Mouse (Mus musculus) heart, postnatal 0 days (tissue): Measurements from ENCODE around the gene Olfr1276. TPM values are rescaled to one million over a fixed set of nuclear protein-coding genes. Genes with fewer than 3 reads are reported as not detected.

Experiments used
- ATAC-seq: fragments of 200-750 bp; cut with Nextera tagmentation; 2 replicates; pipeline ENCODE4 v1.8.0; 2017; ENCODE audit warnings: low read depth, moderate number of reproducible peaks, moderate library complexity; ENCODE audit not compliant: insufficient read depth
- DNase-seq: peaks from one replicate; pipeline ENCODE4 v3.0.0-alpha.2; 2016; ENCODE audit warnings: low spot score
- H3K27ac ChIP-seq: fragments of 300-500 bp; sonication (generic); 2 replicates; pipeline ENCODE4 v1.5.1; 2014; ENCODE audit warnings: low read depth, mild to moderate bottlenecking
- H3K27me3 ChIP-seq: fragments of 300-500 bp; sonication (generic); 2 replicates; pipeline ENCODE4 v1.6.1; 2014; ENCODE audit warnings: low read length, mixed read lengths; ENCODE audit not compliant: control insufficient read depth, insufficient read depth
- H3K36me3 ChIP-seq: fragments of 300-500 bp; sonication (generic); replicated peaks from 2 replicates; pipeline ENCODE4 v1.6.1; 2014; ENCODE audit warnings: low read length, mixed read lengths; ENCODE audit not compliant: control insufficient read depth, insufficient read depth
- H3K4me1 ChIP-seq: fragments of 300-500 bp; sonication (generic); 2 replicates; pipeline ENCODE4 v1.6.1; 2014; ENCODE audit warnings: antibody characterized with exemption; ENCODE audit not compliant: control insufficient read depth, insufficient read depth
- H3K4me2 ChIP-seq: fragments of 300-500 bp; sonication (generic); 2 replicates; pipeline ENCODE4 v1.6.1; 2014; ENCODE audit warnings: low read depth, mild to moderate bottlenecking, low read length, moderate library complexity
- H3K4me3 ChIP-seq: fragments of 300-500 bp; sonication (generic); 2 replicates; pipeline ENCODE4 v1.5.1; 2014; ENCODE audit warnings: low read depth, low read length
- H3K9ac ChIP-seq: fragments of 300-500 bp; sonication (generic); replicated peaks from 2 replicates; pipeline ENCODE4 v1.6.1; 2014; ENCODE audit warnings: low read depth, low read length, mixed read lengths
- H3K9me3 ChIP-seq: fragments of 300-500 bp; sonication (generic); replicated peaks from 2 replicates; pipeline ENCODE4 v1.6.1; 2016; ENCODE audit warnings: low read length; ENCODE audit not compliant: control insufficient read depth
- CTCF ChIP-seq: IDR thresholded peaks from 2 replicates; pipeline ENCODE4 v1.5.1; 2016; ENCODE audit warnings: antibody characterized with exemption, control low read depth, low read depth
- EP300 ChIP-seq: IDR thresholded peaks from 2 replicates; pipeline ENCODE4 v1.6.1; 2016; ENCODE audit warnings: antibody characterized with exemption, low read depth
- WGBS: fragments of 180-500 bp; shearing (Covaris S2); extraction: QIAGEN DNeasy Blood & Tissue Kit; methylation state at CpG from one replicate; pipeline ENCODE4 v1.1.7; 2014; 5-methylcytosine and 5-hydroxymethylcytosine counted together
- polyA plus RNA-seq: library from polyadenylated mRNA; unstranded; fragments of >200 nt; fragmentation: Nextera tagmentation; extraction: Ambion mirVana; gene quantifications from 2 replicates; pipeline ENCODE4 v1.2.1, GENCODE M21; 2015
- total RNA-seq: library from RNA; depleted of rRNA; stranded (reverse); fragments of >200 nt; gene quantifications from 2 replicates; pipeline ENCODE4 v1.2.3, GENCODE M21; 2014; ENCODE audit warnings: low replicate concordance; rRNA removed

Gene Olfr1276
- total RNA-seq (not detected in 2 replicates), polyA plus RNA-seq (not detected in 2 replicates)

DNA sequence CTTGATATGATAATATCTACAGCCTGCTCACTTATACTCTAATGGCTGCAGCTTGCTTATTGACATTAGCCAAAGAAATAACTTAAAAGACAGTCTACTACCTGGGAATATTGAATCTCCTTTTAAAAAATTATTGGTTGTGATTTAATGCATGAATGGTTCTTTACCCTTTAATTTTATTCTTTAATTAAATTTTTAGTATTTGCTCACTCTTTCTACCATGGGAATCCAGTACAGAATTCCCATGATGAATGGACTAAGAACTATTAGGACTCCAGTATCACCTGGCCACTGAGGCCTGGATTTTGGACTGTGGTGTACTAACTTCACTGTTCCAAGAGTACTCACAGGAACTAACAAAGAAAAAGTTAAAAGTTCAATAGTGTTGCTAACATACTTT lies at the start of gene Olfr1276:
Olfr1276 (plus strand) TSS at position 301 of the 400 bp plus-strand sequence.
- TF ChIP-seq CTCF (no peak), EP300 (no peak)
- no peaks in the 10 kb centered on the region for H3K36me3 ChIP-seq
- no peak for ATAC-seq
- H3K9ac ChIP-seq = no peak within 1 kb of the TSS
- no peak within 1 kb of the TSS for H3K4me3 ChIP-seq
- no peak within 1 kb of the TSS for H3K4me2 ChIP-seq
- H3K4me1 ChIP-seq = no peaks in the 10 kb centered on the region
- no peaks in the 10 kb centered on the region for H3K27me3 ChIP-seq
- no peak within 1 kb of the TSS for H3K27ac ChIP-seq
- no peak for DNase-seq
- 0 out of 2 replicates have a peak, but pooled peaks cover 3% of the 10 kb centered on the region for H3K9me3 ChIP-seq

DNA sequence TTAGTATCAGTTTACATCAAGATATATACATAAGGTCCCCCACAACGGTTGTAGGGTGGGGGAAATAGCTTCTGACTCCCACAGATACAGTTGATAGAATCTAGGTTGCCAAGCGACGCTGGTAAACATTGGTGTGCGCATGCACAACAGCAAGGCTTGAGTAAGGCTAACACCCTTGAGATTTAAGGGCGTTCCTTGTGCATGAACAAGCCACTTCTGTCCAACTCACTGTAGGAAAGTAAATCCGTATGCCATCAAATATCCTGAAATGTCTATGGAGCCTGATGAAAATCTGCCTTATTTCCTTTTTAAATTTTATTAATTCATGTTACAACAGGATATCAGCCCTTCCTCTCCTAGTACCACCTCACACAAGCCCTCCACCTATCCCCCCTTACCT lies 24.8 kb upstream of the Olfr1276 start, which contains the start of gene 4930430A15Rik:
4930430A15Rik (minus strand) TSS at position 101 of the 400 bp plus-strand sequence.
- no peak within 1 kb of the TSS for H3K27ac ChIP-seq
- H3K4me1 ChIP-seq = no peaks in the 10 kb centered on the region
- WGBS = 77% methylated on average over 6 of the region's 6 CpGs
- TF ChIP-seq EP300 (no peak), CTCF (no peak)
- no peaks in the 10 kb centered on the region for H3K9me3 ChIP-seq
- DNase-seq (no peak), ATAC-seq (no peak)
- H3K27me3 ChIP-seq = no peaks in the 10 kb centered on the region
- H3K4me3 ChIP-seq = no peak within 1 kb of the TSS
- H3K36me3 ChIP-seq = no peaks in the 10 kb centered on the region
- H3K9ac ChIP-seq = no peak within 1 kb of the TSS
- no peak within 1 kb of the TSS for H3K4me2 ChIP-seq

DNA sequence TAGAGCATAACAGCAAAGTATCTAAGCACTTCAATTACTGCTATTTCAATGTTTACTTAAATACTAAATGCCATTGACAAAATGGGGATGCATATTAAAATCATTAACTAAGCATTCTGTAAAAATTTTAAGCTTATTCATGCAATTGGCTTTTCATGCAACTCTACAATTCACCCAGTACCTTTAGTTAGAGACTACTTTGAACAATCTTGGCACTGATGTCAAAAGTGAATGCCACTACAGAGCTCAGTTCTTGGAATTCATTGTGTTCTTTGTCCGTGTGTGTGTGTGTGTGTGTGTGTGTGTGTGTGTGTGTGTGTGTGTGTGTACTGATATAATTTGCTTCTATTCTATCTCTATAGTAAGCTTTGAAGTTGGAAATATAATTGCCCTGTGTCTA lies 19.1 kb upstream of the Olfr1276 start, which contains the start of gene Olfr1275:
Olfr1275 (minus strand) TSS at position 101 of the 400 bp plus-strand sequence.
- no peak within 1 kb of the TSS for H3K4me3 ChIP-seq
- no peak within 1 kb of the TSS for H3K4me2 ChIP-seq
- H3K27ac ChIP-seq = no peak within 1 kb of the TSS
- no peaks in the 10 kb centered on the region for H3K27me3 ChIP-seq
- no peaks in the 10 kb centered on the region for H3K36me3 ChIP-seq
- no peak for DNase-seq
- 40% methylated on average over 1 of the region's 1 CpGs for WGBS
- TF ChIP-seq EP300 (no peak), CTCF (no peak)
- no peak for ATAC-seq
- H3K9me3 ChIP-seq = no peaks in the 10 kb centered on the region
- no peaks in the 10 kb centered on the region for H3K4me1 ChIP-seq
- H3K9ac ChIP-seq = no peak within 1 kb of the TSS

DNA sequence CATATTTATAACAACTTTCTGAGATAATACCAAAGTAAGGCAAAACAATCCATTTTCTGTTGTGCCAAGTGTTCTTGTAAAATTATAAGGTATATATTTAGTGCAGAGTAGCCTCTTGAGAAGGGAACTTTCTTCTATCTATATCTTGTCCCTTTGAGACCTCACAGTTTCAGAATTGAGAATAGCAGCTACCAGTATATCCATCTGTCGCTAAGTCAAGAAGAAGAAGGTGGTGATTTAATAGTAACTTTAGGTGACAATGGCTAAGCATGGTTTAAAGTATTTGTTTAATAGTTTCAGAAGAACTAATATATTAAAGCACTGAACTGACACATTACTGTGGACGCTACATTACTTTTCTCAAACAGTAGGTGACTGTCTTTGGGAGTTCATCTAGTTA lies 19.7 kb downstream of the Olfr1276 start, which contains the start of gene Olfr1277:
Olfr1277 (minus strand) TSS at position 101 of the 400 bp plus-strand sequence.
- Histone ChIP-seq H3K27me3 (no peaks in the 10 kb centered on the region), H3K9ac (no peak within 1 kb of the TSS), H3K4me3 (no peak within 1 kb of the TSS), H3K9me3 (no peaks in the 10 kb centered on the region), H3K27ac (no peak within 1 kb of the TSS), H3K36me3 (no peaks in the 10 kb centered on the region), H3K4me1 (no peaks in the 10 kb centered on the region), H3K4me2 (no peak within 1 kb of the TSS)
- ATAC-seq = no peak
- no peak for TF ChIP-seq CTCF
- TF ChIP-seq EP300 = no peak
- WGBS = 67% methylated on average over 2 of the region's 2 CpGs
- no peak for DNase-seq

DNA sequence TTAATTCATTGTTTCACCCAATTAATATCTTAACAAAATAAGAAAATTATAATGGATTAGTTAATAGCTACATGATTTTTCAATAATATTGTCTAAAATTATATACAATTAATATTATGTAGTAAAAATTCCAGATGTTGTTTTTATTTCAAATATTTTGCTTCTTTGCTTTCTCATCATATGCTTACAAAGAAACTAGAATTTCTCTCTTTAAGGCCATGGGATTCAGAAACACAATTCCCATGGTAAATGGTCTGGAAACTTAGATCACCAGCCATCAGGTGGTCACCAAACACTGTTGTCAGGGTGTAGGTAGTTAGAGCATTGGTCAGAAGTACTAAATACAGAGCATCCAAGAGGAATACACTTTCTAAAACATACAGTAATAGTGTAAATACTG lies 35.5 kb downstream of the Olfr1276 start, which contains the start of gene Olfr1278:
Olfr1278 (plus strand) TSS at position 301 of the 400 bp plus-strand sequence.
- no peaks in the 10 kb centered on the region for H3K36me3 ChIP-seq
- H3K9ac ChIP-seq = no peak within 1 kb of the TSS
- no peaks in the 10 kb centered on the region for H3K9me3 ChIP-seq
- ATAC-seq (no peak), DNase-seq (no peak)
- H3K27me3 ChIP-seq = no peaks in the 10 kb centered on the region
- H3K4me1 ChIP-seq = no peaks in the 10 kb centered on the region
- H3K4me2 ChIP-seq = no peak within 1 kb of the TSS
- no peak within 1 kb of the TSS for H3K27ac ChIP-seq
- no peak within 1 kb of the TSS for H3K4me3 ChIP-seq
- no peak for TF ChIP-seq EP300
- TF ChIP-seq CTCF = no peak

DNA sequence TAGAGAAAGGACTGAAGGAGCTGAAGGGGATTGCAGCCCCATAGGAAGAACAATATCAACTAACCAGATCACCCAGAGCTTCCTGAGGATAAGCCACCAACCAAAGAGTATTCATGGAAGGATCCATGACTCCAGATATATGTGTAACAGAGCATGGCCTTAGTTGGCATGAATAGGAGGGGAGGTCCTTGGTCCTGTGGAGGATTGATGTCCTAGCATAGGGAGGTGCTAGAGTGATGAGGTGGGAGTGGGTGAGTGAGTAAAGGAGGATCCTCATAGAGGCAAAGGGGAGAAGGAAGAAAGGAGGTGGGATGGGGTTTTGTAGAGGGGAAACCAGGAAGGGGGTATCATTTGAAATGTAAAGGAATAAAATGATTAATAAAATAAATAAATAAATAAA lies 44.2 kb downstream of the Olfr1276 start:
- no peak overlapping the region for H3K4me3 ChIP-seq
- no peaks in the 10 kb centered on the region for H3K9me3 ChIP-seq
- H3K36me3 ChIP-seq = no peaks in the 10 kb centered on the region
- H3K4me1 ChIP-seq = no peaks in the 10 kb centered on the region
- no peak overlapping the region for H3K9ac ChIP-seq
- H3K27me3 ChIP-seq = no peaks in the 10 kb centered on the region
- no peak overlapping the region for H3K4me2 ChIP-seq
- no peak for ATAC-seq
- no peak for DNase-seq
- TF ChIP-seq CTCF = no peak
- TF ChIP-seq EP300 = no peak
- no peak overlapping the region for H3K27ac ChIP-seq
